Mouse (Mus musculus): ENCODE measurements at regions not wholly inside any gene's neighbourhood (a gene's known extent, or its start where the extent isn't known, plus 50 kb on each side); places are given as distances from the start of the nearest gene placed in this dataset. TPM values are rescaled to one million over a fixed set of nuclear protein-coding genes. Genes with fewer than 3 reads are reported as not detected.

MicroRNA genes in the stretch of these regions (microRNA counts, 519-probe panel; counts per million panel counts)
- not detected for microRNA mmu-miR-184

Small RNAs in the stretch of these regions (microRNA-seq; reads per million reads assigned to microRNA genes)
- gene Mir184 = 28.4 reads per million, percentile 35 among the genes with 10 or more reads in this experiment
